Mouse (Mus musculus): ENCODE results near the gene Zfand3. TPM values are rescaled to one million over a fixed set of nuclear protein-coding genes. Genes with fewer than 3 reads are reported as not detected.

The Zfand3 gene
- polyA plus RNA-seq, 1 experiment: 146 TPM

- TF ChIP-seq CTCF (IDR thresholded peaks at IDR 0.05; ENCODE audit: borderline replicate concordance, extremely low read depth, insufficient read depth, insufficient read length) (no peak), POLR2A (IDR thresholded peaks at IDR 0.05; ENCODE audit: borderline replicate concordance, extremely low read depth, insufficient read depth, insufficient read length, poor library complexity, severe bottlenecking) (no peak)
- DNase-seq (ENCODE audit: low read depth): no peak
Measured at GRCm38 (mm10) chr17:30258480-30258879, 253.9 kb downstream of the Zfand3 start.

GRCm38 (mm10) chr17:30259938-30260337 lies 255.4 kb downstream of the Zfand3 start:
- no peak for TF ChIP-seq CTCF (IDR thresholded peaks at IDR 0.05; ENCODE audit: borderline replicate concordance, extremely low read depth, insufficient read depth, insufficient read length)
- no peak for TF ChIP-seq POLR2A (IDR thresholded peaks at IDR 0.05; ENCODE audit: borderline replicate concordance, extremely low read depth, insufficient read depth, insufficient read length, poor library complexity, severe bottlenecking)
- DNase-seq (ENCODE audit: low read depth): no peak

Other genes starting within 250 kb of the Zfand3 start
- gene Mdga1, start 34.6 kb upstream of the Zfand3 start, polyA plus RNA-seq (2012; rRNA removed): 38.1 and 58.9 TPM in 2 replicates